Mouse (Mus musculus) R1 (cell line): ENCODE data around the gene Gm37240.
"Not testable (repeated sequence)": the region's sequence is repeated elsewhere in the genome, so short reads cannot be mapped to it uniquely, and the experiment has no call there.

Source experiments
- DNase-seq: peaks from one replicate; pipeline ENCODE4 v3.0.0-alpha.2; 2018; ENCODE audit warnings: low read depth, low spot score

The Gm37240 gene

GRCm38 (mm10) chr3:84917903-84918679, 969.2 kb downstream of the Gm37240 start:
- no peak for DNase-seq

- no peak for DNase-seq
These were observed 973.0 kb downstream of the Gm37240 start for GRCm38 (mm10) chr3:84914284-84914683.

- DNase-seq, result peak; percentile 62
These were observed 980.8 kb downstream of the Gm37240 start for GRCm38 (mm10) chr3:84906528-84906927.

- DNase-seq, result no peak
These were observed 989.4 kb downstream of the Gm37240 start for GRCm38 (mm10) chr3:84897952-84898351.

- DNase-seq, result no peak
These were observed 996.3 kb downstream of the Gm37240 start for GRCm38 (mm10) chr3:84890983-84891382.

GRCm38 (mm10) chr3:84889648-84890047, 997.7 kb downstream of the Gm37240 start:
- peak; percentile 57 for DNase-seq

GRCm38 (mm10) chr3:84883817-84884483, 1003.4 kb downstream of the Gm37240 start:
- DNase-seq, result peak; percentile 59

GRCm38 (mm10) chr3:84876211-84876610, 1011.1 kb downstream of the Gm37240 start:
- no peak for DNase-seq

GRCm38 (mm10) chr3:84875306-84875705, 1012.0 kb downstream of the Gm37240 start:
- DNase-seq, result peak; percentile 81

- no peak for DNase-seq
These were observed 1017.2 kb downstream of the Gm37240 start for GRCm38 (mm10) chr3:84870126-84870525.

- no peak for DNase-seq
These were observed 1019.3 kb downstream of the Gm37240 start for GRCm38 (mm10) chr3:84867991-84868390.

- no peak for DNase-seq
These were observed 1019.8 kb downstream of the Gm37240 start for GRCm38 (mm10) chr3:84867434-84867975.

GRCm38 (mm10) chr3:84866866-84867265, 1020.5 kb downstream of the Gm37240 start:
- DNase-seq, result no peak

GRCm38 (mm10) chr3:84865684-84866083, 1021.6 kb downstream of the Gm37240 start:
- no peak for DNase-seq

GRCm38 (mm10) chr3:84861817-84862216, 1025.5 kb downstream of the Gm37240 start:
- DNase-seq, result not testable (repeated sequence)

- DNase-seq, result no peak
These were observed 1026.6 kb downstream of the Gm37240 start for GRCm38 (mm10) chr3:84860669-84861068.

GRCm38 (mm10) chr3:84854440-84854839, 1032.9 kb downstream of the Gm37240 start:
- DNase-seq, result no peak

- DNase-seq, result peak; percentile 82
These were observed 1034.4 kb downstream of the Gm37240 start for GRCm38 (mm10) chr3:84852877-84853276.

- no peak for DNase-seq
These were observed 1035.5 kb downstream of the Gm37240 start for GRCm38 (mm10) chr3:84851801-84852200.

- DNase-seq, result no peak
These were observed 1036.9 kb downstream of the Gm37240 start for GRCm38 (mm10) chr3:84850418-84850817.

GRCm38 (mm10) chr3:84848798-84849197, 1038.5 kb downstream of the Gm37240 start:
- no peak for DNase-seq

- DNase-seq, result peak; percentile 76
These were observed 1043.7 kb downstream of the Gm37240 start for GRCm38 (mm10) chr3:84843594-84843993.

- DNase-seq, result no peak
These were observed 1044.5 kb downstream of the Gm37240 start for GRCm38 (mm10) chr3:84842793-84843192.
